Mouse (Mus musculus) embryo, embryonic 10 days (tissue): ENCODE measurements at regions not wholly inside any gene's neighbourhood (a gene's known extent, or its start where the extent isn't known, plus 50 kb on each side); places are given as distances from the start of the nearest gene placed in this dataset.

ENCODE experiments used
- DNase-seq: peaks from one replicate; pipeline ENCODE4 v3.0.0-alpha.2; 2015; ENCODE audit warnings: low spot score

DNA sequence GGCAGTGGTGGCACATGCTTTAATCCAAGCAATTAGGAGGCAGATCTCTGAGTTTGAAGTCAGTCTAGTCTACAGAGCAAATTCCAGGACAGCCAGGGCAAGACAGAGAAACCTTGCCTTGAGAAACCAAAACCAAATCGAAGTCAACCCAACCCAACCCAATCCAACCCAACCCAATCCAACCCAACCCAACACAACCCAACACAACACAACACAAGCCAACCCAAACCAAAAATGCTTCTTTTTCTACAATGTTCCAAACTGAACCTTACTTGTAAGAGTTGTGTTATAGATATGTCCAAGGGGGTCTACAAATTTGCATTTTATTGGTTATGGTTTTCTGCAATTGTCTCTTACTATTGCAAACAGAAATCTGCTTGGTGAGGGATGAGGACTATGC, 52.8 kb upstream of the Chodl start:
- peak; percentile 5 for DNase-seq

DNA sequence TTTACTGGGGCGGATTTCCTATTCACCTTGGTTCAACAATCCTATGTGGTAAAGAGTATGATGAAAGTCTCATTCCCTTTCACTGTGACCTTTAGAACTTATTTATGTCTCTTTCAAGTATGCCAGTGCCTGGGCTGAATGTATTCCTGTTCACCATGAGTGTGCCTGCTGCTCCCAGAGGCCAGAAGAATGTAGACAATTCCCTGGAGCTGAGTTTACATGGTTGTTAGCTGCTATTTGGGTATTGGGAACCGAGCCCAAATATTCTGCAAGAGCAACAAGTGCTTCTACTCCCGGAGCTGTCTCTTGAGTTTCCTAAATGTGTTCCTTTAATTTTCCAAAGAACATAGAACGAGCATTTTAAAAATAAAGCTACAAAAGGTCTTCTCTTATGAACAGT, 71.7 kb upstream of the Chodl start:
- DNase-seq, result no peak

DNA sequence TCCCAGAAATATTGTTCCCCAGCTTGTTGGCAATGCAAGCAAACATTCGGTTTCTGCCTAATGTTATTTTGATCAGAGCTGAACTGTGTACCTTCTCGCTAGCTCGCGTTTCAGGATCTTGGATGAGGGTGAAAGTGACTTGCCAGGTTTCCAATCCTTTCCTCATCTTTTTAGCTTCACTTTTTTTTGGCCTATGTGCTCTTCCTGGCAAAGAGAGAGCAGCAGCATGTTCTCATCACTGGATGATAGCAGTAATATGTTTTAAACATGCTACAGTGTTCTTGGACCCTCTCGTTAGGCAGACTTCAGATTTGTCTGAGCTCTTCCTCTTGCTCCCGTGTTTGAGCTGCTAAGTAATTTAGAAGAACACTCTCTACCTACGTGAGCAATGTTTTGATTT, 99.8 kb upstream of the Chodl start:
- no peak for DNase-seq

DNA sequence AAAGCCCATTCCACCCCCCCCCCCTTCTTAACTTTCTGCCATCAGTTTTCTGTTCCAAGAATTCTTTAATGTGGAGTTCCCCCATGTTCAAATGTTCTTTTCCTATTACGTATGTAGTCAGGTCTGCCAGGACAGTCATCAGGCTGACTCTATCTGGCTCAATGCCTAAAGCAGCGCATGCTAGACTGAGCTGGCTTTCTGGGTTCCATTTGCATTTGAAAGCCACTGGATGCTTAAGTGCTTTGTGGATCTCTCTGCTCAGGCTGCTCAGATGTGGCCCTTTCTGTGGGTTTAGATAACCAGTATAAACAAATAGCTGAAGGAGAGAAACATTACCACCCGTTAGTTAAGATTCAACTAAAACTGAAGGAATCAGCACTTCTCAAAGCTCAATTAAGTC, 103.0 kb upstream of the Chodl start:
- DNase-seq, result peak; percentile 33

GRCm38 (mm10) chr16:78790064-78790463, 140.7 kb upstream of the Chodl start:
- no peak for DNase-seq

GRCm38 (mm10) chr16:78759226-78759625, 171.5 kb upstream of the Chodl start:
- no peak for DNase-seq

- DNase-seq, result no peak
Measured at GRCm38 (mm10) chr16:78737902-78738301, 161.4 kb upstream of the D16Ertd472e start.

DNA sequence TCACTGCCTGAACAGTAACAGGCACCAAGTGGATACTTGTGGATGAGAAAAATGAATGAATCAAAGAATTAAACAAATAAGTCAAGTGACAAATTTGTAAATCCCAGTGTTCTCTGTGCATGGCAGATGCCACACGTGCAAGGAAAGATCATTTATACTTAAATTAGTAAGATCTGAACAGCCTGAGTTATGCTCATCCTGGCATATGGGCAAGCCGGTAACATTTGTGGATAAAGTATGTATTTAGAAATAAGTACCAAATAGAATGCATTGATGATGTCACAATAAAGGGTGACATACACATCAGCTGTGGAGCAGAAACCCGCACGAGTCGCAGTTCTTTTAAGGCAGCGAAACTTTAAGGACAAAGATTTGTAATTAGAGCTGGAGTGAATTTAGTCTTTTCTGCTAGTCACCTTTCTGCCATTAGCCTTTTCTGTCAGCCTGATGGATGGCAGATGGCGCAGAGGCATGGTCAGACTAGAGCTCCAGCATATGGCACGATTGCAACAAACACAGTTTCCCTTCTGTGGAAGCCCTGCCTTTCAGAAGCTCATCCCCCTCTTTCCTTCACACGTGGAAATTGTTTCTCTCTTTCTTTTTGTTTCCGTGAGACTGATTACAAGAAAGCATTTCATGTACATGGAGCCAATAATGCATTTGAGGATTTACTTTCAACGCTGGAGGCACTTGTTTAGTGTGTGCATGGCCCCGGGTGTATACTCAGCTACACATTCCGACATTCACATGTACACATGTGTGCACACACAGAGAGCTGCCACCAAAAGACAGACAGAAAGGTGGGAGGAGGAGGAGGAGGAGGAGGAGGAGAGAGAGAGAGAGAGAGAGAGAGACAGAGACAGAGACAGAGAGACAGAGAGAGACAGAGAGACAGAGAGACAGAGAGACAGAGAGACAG, 154.3 kb upstream of the D16Ertd472e start:
- DNase-seq, result peak; percentile 20

DNA sequence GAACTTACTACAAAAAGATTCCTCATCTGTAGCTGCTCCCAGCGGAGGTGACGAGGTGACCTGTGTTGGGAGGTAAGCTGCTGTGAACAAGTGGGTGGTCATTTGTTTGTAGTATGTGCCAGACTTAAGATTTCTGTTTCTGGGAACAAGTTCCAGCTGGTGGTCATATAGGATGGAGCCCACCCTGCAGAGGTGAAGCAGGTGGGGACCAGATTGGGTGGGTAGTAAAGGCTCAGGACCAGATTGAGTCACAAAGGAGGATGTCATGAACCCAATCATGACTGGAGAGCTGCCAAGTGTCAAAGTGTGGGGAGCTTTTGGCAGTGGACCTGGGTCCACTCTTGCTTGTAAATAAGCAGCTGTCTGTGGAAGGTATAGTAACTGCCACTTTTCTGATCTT, 149.0 kb upstream of the D16Ertd472e start:
- no peak for DNase-seq

- DNase-seq, result no peak
Measured at GRCm38 (mm10) chr16:78709943-78710342, 133.4 kb upstream of the D16Ertd472e start.

GRCm38 (mm10) chr16:78707566-78707965, 131.1 kb upstream of the D16Ertd472e start:
- no peak for DNase-seq

GRCm38 (mm10) chr16:78707165-78707564, 130.7 kb upstream of the D16Ertd472e start:
- DNase-seq, result no peak

DNA sequence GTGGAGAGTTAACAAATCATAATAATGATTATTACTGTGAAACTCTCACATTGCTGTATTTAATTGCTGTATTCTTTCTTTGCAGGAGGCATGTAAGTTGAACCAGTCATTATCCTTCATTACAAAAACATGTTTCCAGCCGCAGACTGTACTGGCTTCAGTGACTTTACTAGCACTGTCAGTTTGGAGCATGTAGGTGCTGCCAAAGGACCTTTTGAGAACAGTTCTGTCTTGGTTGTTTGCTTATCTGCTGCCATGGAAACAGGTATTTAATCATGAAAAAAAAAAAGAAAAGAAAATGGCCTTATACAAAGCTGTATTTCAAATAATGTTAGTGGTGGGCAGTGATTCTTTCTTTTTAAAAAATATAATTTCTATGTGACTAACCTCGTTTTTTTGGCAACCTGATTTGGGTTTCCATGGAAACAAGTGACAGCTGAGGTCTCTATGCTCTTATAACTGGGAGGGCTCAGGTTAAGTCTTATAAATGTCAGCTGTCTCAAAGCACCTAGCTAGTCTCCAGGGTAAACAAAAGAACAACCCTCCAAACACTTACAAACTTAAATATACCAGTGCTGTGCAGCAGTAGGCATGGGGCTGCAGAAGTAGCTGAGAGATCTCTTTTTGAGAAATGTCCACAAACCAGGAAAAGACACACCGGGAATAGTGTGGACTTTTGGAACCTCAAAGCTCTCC, 121.2 kb upstream of the D16Ertd472e start:
- no peak for DNase-seq

DNA sequence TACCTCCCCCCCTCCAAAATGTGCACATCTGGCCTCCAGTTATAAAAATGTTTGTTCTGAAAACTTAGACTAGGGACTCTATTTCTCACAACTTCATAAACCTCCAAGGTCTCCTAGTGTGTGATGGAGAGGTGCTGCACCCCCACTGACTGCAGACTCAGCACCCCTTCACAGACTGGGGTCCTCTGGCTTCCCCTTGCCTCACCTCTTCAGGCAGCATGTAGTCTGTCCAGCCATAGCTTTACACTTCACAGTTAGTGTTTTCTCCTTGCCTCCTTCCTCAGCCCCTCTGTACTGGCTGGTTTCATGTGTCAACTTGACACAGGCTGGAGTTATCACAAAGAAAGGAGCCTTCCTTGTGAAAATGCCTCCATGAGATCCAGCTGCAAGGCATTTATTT, 111.7 kb upstream of the D16Ertd472e start:
- DNase-seq, result peak; percentile 4

DNA sequence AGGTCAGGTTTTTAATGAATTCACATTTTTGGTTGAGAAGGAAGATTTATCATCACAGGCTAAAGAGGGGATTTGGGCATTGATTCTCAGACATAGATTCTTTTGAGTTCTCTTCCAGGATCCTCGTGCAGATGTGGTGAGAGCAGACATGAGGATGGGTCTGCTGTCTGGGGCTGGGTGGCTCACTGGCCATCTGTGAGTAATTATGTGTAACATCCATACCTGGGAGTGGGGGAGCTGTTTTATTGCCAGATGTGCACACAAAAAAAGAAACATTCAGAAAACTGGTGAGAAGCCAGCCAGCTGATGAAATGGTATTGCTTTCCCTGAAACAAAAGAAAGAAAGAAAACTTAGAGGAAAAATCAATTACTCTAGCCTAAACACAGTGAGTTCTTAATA, 108.7 kb upstream of the D16Ertd472e start:
- DNase-seq, result no peak

DNA sequence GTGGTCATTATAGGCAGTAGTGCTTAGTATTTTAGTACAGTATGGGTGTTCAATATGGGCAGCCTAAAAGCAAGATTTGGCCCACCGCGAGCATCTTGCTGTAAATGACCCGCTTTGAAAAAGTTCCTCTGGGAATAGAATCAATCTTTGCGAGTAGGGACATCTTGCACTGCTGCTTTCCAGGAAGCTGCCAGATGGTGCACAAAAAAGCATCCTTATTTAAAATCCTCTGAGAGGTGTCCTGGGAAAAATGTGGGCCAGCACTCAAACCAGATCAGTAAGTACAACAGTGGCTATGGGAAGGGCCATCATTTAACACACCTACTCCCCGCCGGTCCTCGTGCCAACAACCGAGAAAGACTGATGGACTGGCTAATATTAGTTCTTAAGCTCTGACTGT, 107.5 kb upstream of the D16Ertd472e start:
- no peak for DNase-seq

GRCm38 (mm10) chr16:78661126-78661525, 84.6 kb upstream of the D16Ertd472e start:
- DNase-seq, result no peak

DNA sequence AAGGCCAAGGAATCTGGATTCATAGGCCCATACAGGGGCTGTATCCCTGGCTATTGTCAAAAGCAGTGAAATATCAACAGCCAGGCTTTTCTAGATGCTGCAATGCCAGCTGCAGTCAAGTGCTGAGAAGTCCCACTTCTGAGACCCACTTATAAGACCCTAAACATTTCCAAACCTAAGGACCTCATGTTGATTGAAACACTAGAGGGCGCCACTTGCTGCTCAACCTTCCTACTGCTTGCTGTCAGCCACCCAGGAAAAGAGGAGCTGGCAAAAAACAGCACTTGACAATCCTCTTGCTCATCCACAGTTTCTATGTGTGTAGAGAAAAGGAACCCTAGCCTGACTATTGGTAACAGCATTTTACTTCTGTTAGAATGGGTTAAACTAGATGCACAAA, 68.2 kb upstream of the D16Ertd472e start:
- peak; percentile 72 for DNase-seq

- peak; percentile 25 for DNase-seq
Measured at GRCm38 (mm10) chr16:78641717-78642116, 65.2 kb upstream of the D16Ertd472e start.

- DNase-seq, result no peak
Measured at GRCm38 (mm10) chr16:78641205-78641604, 64.7 kb upstream of the D16Ertd472e start.

DNA sequence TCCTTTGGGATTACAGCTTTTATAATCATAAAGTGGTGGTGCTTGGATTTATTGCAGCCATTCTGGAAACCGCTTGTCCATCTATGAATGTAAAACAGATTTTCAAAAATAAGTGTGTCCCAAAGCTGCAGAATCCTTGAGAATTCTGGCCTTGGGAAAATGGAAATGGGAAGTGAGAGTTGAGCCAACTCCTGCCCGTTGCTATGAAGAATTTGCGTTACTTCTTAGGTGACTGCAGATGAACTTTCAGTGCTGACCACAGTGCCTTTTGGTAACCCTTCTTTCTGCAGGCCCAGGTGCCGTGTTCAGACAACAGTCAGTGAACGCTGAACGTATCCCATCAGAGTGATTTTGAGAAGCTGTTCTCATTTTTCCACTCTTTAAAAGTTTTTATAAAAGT, 60.9 kb upstream of the D16Ertd472e start:
- DNase-seq, result no peak

DNA sequence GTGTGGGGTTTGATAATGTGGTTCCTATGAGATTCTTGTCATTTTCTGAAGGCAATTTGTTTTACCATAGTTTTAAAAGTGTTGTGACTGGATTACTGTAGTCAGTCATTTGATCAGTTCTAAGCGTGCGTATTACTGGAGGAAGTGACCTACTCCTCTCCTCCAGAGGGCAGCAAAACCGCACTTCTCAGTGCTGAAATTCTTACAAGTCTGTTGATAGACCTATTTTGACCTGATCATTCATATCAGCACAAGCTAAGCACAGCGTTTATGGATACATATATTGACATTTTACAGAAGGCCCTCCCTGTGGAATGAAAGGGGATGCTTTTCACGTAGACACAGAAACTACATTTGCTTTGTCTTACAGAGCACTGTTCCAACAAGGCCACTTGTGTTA, 60.5 kb upstream of the D16Ertd472e start:
- peak; percentile 77 for DNase-seq

- no peak for DNase-seq
Measured at GRCm38 (mm10) chr16:78635774-78636173, 59.3 kb upstream of the D16Ertd472e start.
